Mouse (Mus musculus) heart, postnatal 0 days (tissue): ENCODE measurements at regions not wholly inside any gene's neighbourhood (a gene's known extent, or its start where the extent isn't known, plus 50 kb on each side); places are given as distances from the start of the nearest gene placed in this dataset.

Source experiments
- ATAC-seq: fragments of 200-750 bp; cut with Nextera tagmentation; 2 replicates; pipeline ENCODE4 v1.8.0; 2017; ENCODE audit warnings: low read depth, moderate number of reproducible peaks, moderate library complexity; ENCODE audit not compliant: insufficient read depth
- DNase-seq: peaks from one replicate; pipeline ENCODE4 v3.0.0-alpha.2; 2016; ENCODE audit warnings: low spot score
- H3K27ac ChIP-seq: fragments of 300-500 bp; sonication (generic); 2 replicates; pipeline ENCODE4 v1.5.1; 2014; ENCODE audit warnings: low read depth, mild to moderate bottlenecking
- H3K27me3 ChIP-seq: fragments of 300-500 bp; sonication (generic); 2 replicates; pipeline ENCODE4 v1.6.1; 2014; ENCODE audit warnings: low read length, mixed read lengths; ENCODE audit not compliant: control insufficient read depth, insufficient read depth
- H3K36me3 ChIP-seq: fragments of 300-500 bp; sonication (generic); replicated peaks from 2 replicates; pipeline ENCODE4 v1.6.1; 2014; ENCODE audit warnings: low read length, mixed read lengths; ENCODE audit not compliant: control insufficient read depth, insufficient read depth
- H3K4me1 ChIP-seq: fragments of 300-500 bp; sonication (generic); 2 replicates; pipeline ENCODE4 v1.6.1; 2014; ENCODE audit warnings: antibody characterized with exemption; ENCODE audit not compliant: control insufficient read depth, insufficient read depth
- H3K4me2 ChIP-seq: fragments of 300-500 bp; sonication (generic); 2 replicates; pipeline ENCODE4 v1.6.1; 2014; ENCODE audit warnings: low read depth, mild to moderate bottlenecking, low read length, moderate library complexity
- H3K4me3 ChIP-seq: fragments of 300-500 bp; sonication (generic); 2 replicates; pipeline ENCODE4 v1.5.1; 2014; ENCODE audit warnings: low read depth, low read length
- H3K9ac ChIP-seq: fragments of 300-500 bp; sonication (generic); replicated peaks from 2 replicates; pipeline ENCODE4 v1.6.1; 2014; ENCODE audit warnings: low read depth, low read length, mixed read lengths
- H3K9me3 ChIP-seq: fragments of 300-500 bp; sonication (generic); replicated peaks from 2 replicates; pipeline ENCODE4 v1.6.1; 2016; ENCODE audit warnings: low read length; ENCODE audit not compliant: control insufficient read depth
- CTCF ChIP-seq: IDR thresholded peaks from 2 replicates; pipeline ENCODE4 v1.5.1; 2016; ENCODE audit warnings: antibody characterized with exemption, control low read depth, low read depth
- EP300 ChIP-seq: IDR thresholded peaks from 2 replicates; pipeline ENCODE4 v1.6.1; 2016; ENCODE audit warnings: antibody characterized with exemption, low read depth
- WGBS: fragments of 180-500 bp; shearing (Covaris S2); extraction: QIAGEN DNeasy Blood & Tissue Kit; methylation state at CpG from one replicate; pipeline ENCODE4 v1.1.7; 2014; 5-methylcytosine and 5-hydroxymethylcytosine counted together

GRCm38 (mm10) chr4:84020692-84021091, 495.3 kb downstream of the Ccdc171 start:
- Histone ChIP-seq H3K9ac (no peak overlapping the region), H3K36me3 (no peaks in the 10 kb centered on the region), H3K9me3 (no peaks in the 10 kb centered on the region), H3K4me1 (no peaks in the 10 kb centered on the region), H3K27me3 (no peaks in the 10 kb centered on the region), H3K4me3 (no peak overlapping the region), H3K4me2 (no peak overlapping the region), H3K27ac (no peak overlapping the region)
- 61% methylated on average over 1 of the region's 1 CpGs for WGBS
- no peak for ATAC-seq
- DNase-seq: no peak
- TF ChIP-seq EP300 (no peak), CTCF (no peak)

- no peak overlapping the region for H3K9ac ChIP-seq
- 46% methylated on average over 7 of the region's 7 CpGs for WGBS
- DNase-seq (no peak), ATAC-seq (no peak)
- no peaks in the 10 kb centered on the region for H3K4me1 ChIP-seq
- H3K4me3 ChIP-seq: no peak overlapping the region
- no peaks in the 10 kb centered on the region for H3K27me3 ChIP-seq
- H3K4me2 ChIP-seq: no peak overlapping the region
- H3K9me3 ChIP-seq: no peaks in the 10 kb centered on the region
- TF ChIP-seq EP300 (no peak), CTCF (no peak)
- H3K27ac ChIP-seq: no peak overlapping the region
- H3K36me3 ChIP-seq: no peaks in the 10 kb centered on the region
Measured at GRCm38 (mm10) chr4:84022323-84022722, 497.0 kb downstream of the Ccdc171 start.

- H3K4me3 ChIP-seq: no peak overlapping the region
- no peak overlapping the region for H3K27ac ChIP-seq
- H3K9ac ChIP-seq: no peak overlapping the region
- H3K27me3 ChIP-seq: no peaks in the 10 kb centered on the region
- no peaks in the 10 kb centered on the region for H3K36me3 ChIP-seq
- no peak for DNase-seq
- 26% methylated on average over 8 of the region's 8 CpGs for WGBS
- H3K4me2 ChIP-seq: no peak overlapping the region
- no peaks in the 10 kb centered on the region for H3K9me3 ChIP-seq
- TF ChIP-seq EP300 (no peak), CTCF (no peak)
- no peaks in the 10 kb centered on the region for H3K4me1 ChIP-seq
- no peak for ATAC-seq
Measured at GRCm38 (mm10) chr4:84026144-84026543, 500.8 kb downstream of the Ccdc171 start.

GRCm38 (mm10) chr4:84028120-84028519, 502.8 kb downstream of the Ccdc171 start:
- no peak overlapping the region for H3K4me3 ChIP-seq
- H3K27me3 ChIP-seq: no peaks in the 10 kb centered on the region
- H3K36me3 ChIP-seq: no peaks in the 10 kb centered on the region
- DNase-seq: no peak
- 28% methylated on average over 5 of the region's 5 CpGs for WGBS
- H3K4me2 ChIP-seq: no peak overlapping the region
- ATAC-seq: no peak
- no peaks in the 10 kb centered on the region for H3K4me1 ChIP-seq
- H3K27ac ChIP-seq: no peak overlapping the region
- no peak for TF ChIP-seq CTCF
- TF ChIP-seq EP300: no peak
- H3K9ac ChIP-seq: no peak overlapping the region
- H3K9me3 ChIP-seq: no peaks in the 10 kb centered on the region

GRCm38 (mm10) chr4:84030916-84031315, 505.6 kb downstream of the Ccdc171 start:
- DNase-seq (no peak), ATAC-seq (no peak)
- Histone ChIP-seq H3K4me1 (no peaks in the 10 kb centered on the region), H3K36me3 (no peaks in the 10 kb centered on the region), H3K9ac (no peak overlapping the region), H3K4me3 (no peak overlapping the region), H3K9me3 (no peaks in the 10 kb centered on the region), H3K27ac (no peak overlapping the region), H3K4me2 (no peak overlapping the region), H3K27me3 (no peaks in the 10 kb centered on the region)
- WGBS: 80% methylated on average over 5 of the region's 5 CpGs
- TF ChIP-seq EP300 (no peak), CTCF (no peak)

- no peak overlapping the region for H3K9ac ChIP-seq
- ATAC-seq (no peak), DNase-seq (no peak)
Measured at GRCm38 (mm10) chr4:84032505-84032904, 507.2 kb downstream of the Ccdc171 start.

More at GRCm38 (mm10) chr4:84032505-84032904, 507.2 kb downstream of the Ccdc171 start:
- WGBS: 63% methylated on average over 10 of the region's 10 CpGs
- Histone ChIP-seq H3K27ac (no peak overlapping the region), H3K4me3 (no peak overlapping the region), H3K9me3 (no peaks in the 10 kb centered on the region), H3K4me1 (no peaks in the 10 kb centered on the region), H3K27me3 (no peaks in the 10 kb centered on the region), H3K4me2 (no peak overlapping the region), H3K36me3 (no peaks in the 10 kb centered on the region)
- TF ChIP-seq CTCF: no peak
- TF ChIP-seq EP300: no peak
